Mouse (Mus musculus) bone marrow, adult 2 months (tissue): Measurements from ENCODE around the gene Epdr1.

Experiments
- CTCF ChIP-seq: fragments of 200-500 bp; IDR thresholded peaks from 2 replicates; pipeline ENCODE4 v1.5.1; 2011; ENCODE audit warnings: low read length, control low read depth; ENCODE audit not compliant: control insufficient read depth, insufficient read depth
- POLR2A ChIP-seq: fragments of 200-500 bp; IDR thresholded peaks from 2 replicates; pipeline ENCODE4 v1.6.1; 2011; ENCODE audit warnings: low read depth, mild to moderate bottlenecking, control low read depth, low read length, borderline replicate concordance; ENCODE audit not compliant: control insufficient read depth

DNA sequence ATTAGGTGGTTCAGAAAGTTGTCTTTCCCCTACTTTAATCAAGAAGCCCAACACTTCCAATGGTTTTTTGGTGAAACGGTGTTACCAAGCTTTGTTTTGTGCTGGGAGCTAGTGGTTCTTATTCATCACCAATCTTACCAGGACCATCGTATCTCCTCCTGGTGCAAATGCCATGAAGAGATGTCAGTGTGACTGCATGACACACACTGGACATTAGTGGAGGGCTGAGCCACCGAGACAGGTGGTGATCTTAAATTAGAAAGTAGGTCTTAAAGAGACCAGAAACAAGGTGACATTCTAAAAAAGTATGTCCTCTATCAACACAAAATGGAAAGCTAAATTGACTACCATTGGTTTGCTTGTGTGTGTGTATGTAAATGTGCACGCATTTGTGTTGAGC is 1.6 kb downstream of the Epdr1 start:
- TF ChIP-seq CTCF (no peak), POLR2A (no peak)
